Mouse (Mus musculus) Patski (cell line): ENCODE results near the gene Fam198b. TPM values are rescaled to one million over a fixed set of nuclear protein-coding genes. Genes with fewer than 3 reads are reported as not detected.

ENCODE experiments used
- ATAC-seq: fragments of 100-300 bp; one replicate; pipeline ENCODE4 v1.8.0; 2021
- CTCF ChIA-PET: fragments of 350-600 bp; sonication (Branson Sonifier 250); formaldehyde crosslinking; loops from one replicate; lab custom pipeline; 2022; ENCODE audit warnings: inconsistent platforms; lab: Charles Lee
- POLR2A ChIA-PET: fragments of 350-600 bp; sonication (Branson Sonifier 250); formaldehyde crosslinking; loops from one replicate; lab custom pipeline; 2022; ENCODE audit warnings: antibody characterized with exemption, inconsistent platforms; lab: Charles Lee
- DNase-seq: peaks from one replicate; pipeline ENCODE4 v3.0.0-alpha.2; 2011; ENCODE audit warnings: low read depth, low spot score
- H3K27me3 ChIP-seq: fragments of 371-371 bp; one replicate; pipeline ENCODE4 v1.5.1; 2021
- CTCF ChIP-seq: fragments of 100-300 bp; IDR thresholded peaks from one replicate; pipeline ENCODE4 v1.5.1; 2021
- in situ Hi-C: fragments of 300-500 bp; cut with MboI; formaldehyde crosslinking; loops from 3 replicates; pipeline ENCODE4 v1.11.1; 2018; ENCODE audit warnings: low pct_unique_long_range_greater_than_20kb, mixed read lengths
- polyA plus RNA-seq: library from polyadenylated mRNA; unstranded; gene quantifications from one replicate; pipeline ENCODE4 v1.2.3, GENCODE M21; 2021

Fam198b gene
- polyA plus RNA-seq, 1 experiment from 2014 or later = 16.7 TPM

GRCm38 (mm10) chr3:79983961-79984419 lies 99.7 kb downstream of the Fam198b start:
- H3K27me3 ChIP-seq = no peaks in the 10 kb centered on the region
- in situ Hi-C loops = no loop called here
- no peak for ATAC-seq
- ChIA-PET POLR2A (no interaction called here), CTCF (interaction anchor here (0.8 to 2.4 kb wide), 9 partner anchors 9 to 98 kb away, joined by 3 to 11 read pairs (median 4); no protein-coding TSS in a partner anchor)
- no peak for TF ChIP-seq CTCF
- no peak for DNase-seq

DNA sequence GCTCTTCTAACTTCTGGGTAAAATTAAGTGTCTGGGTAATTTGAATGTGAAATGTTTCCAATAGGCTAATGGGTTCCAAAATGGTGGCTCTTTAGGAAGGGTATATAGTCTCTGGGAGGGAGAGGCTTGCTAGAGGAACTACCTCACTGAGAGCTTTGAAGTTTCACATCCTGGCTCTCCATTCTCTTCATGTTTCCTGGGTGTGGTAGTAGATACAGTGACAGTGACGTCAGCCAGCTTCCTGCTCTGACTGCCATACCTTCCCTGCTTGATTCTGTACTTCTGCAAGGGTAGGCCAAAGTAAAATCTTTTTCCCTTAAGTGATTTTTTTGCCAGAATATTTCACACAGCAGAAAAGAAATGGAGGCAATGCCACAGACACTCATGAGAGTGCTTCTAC lies 100.2 kb downstream of the Fam198b start:
- in situ Hi-C loops = no loop called here
- TF ChIP-seq CTCF = no peak
- no peak for ATAC-seq
- DNase-seq = no peak
- CTCF ChIA-PET = interaction anchor here (0.8 to 2.4 kb wide), 9 partner anchors 10 to 99 kb away, joined by 3 to 11 read pairs (median 4); no protein-coding TSS in a partner anchor
- H3K27me3 ChIP-seq = no peaks in the 10 kb centered on the region
- POLR2A ChIA-PET = no interaction called here

- peak; percentile 78 for ATAC-seq
- in situ Hi-C loops = no loop called here
- POLR2A ChIA-PET = interaction anchor here (0.6 to 1.3 kb wide), 3 partner anchors 10 to 138 kb away, joined by 3 to 7 read pairs (median 4); no protein-coding TSS in a partner anchor
- H3K27me3 ChIP-seq = no peaks in the 10 kb centered on the region
- DNase-seq = peak; percentile 88
- CTCF ChIA-PET = interaction anchor here (1.2 to 5.7 kb wide), 2 partner anchors 10 to 106 kb away, joined by 3 to 24 read pairs; no protein-coding TSS in a partner anchor
- no peak for TF ChIP-seq CTCF
Measured at GRCm38 (mm10) chr3:79989250-79989649, 104.9 kb downstream of the Fam198b start.

GRCm38 (mm10) chr3:79989911-79990310 lies 105.6 kb downstream of the Fam198b start:
- CTCF ChIA-PET = interaction anchor here (1.2 to 5.7 kb wide), 4 partner anchors 11 to 107 kb away, joined by 3 to 24 read pairs (median 4); no protein-coding TSS in a partner anchor
- peak; percentile 85 for DNase-seq

GRCm38 (mm10) chr3:79990480-79990879 lies 106.1 kb downstream of the Fam198b start:
- in situ Hi-C loops = loop anchor here (5.0 kb wide), 1 partner anchor 62 kb away; no protein-coding TSS in a partner anchor
- TF ChIP-seq CTCF = no peak
- ATAC-seq (peak; percentile 8), DNase-seq (no peak)
- POLR2A ChIA-PET = interaction anchor here (1.1 to 1.2 kb wide), 2 partner anchors 106 to 136 kb away, joined by 3 to 5 read pairs; partner anchors contain the start of gene Fam198b
- H3K27me3 ChIP-seq = no peaks in the 10 kb centered on the region
- CTCF ChIA-PET = interaction anchor here (0.6 to 5.7 kb wide), 6 partner anchors 11 to 107 kb away, joined by 3 to 24 read pairs (median 3); partner anchors contain the start of gene Fam198b

More at GRCm38 (mm10) chr3:79989911-79990310, 105.6 kb downstream of the Fam198b start:
- POLR2A ChIA-PET = interaction anchor here (0.6 to 1.2 kb wide), 3 partner anchors 13 to 135 kb away, joined by 3 to 5 read pairs (median 4); partner anchors contain the start of gene Fam198b
- no peak for TF ChIP-seq CTCF
- in situ Hi-C loops = loop anchor here (5.0 kb wide), 1 partner anchor 62 kb away; no protein-coding TSS in a partner anchor
- peak; percentile 59 for ATAC-seq
- no peaks in the 10 kb centered on the region for H3K27me3 ChIP-seq

- ATAC-seq = no peak
- ChIA-PET POLR2A (no interaction called here), CTCF (interaction anchor here (1.1 to 1.8 kb wide), 6 partner anchors 11 to 109 kb away, joined by 3 to 11 read pairs (median 4); partner anchors contain the start of gene Fam198b)
- no peak for TF ChIP-seq CTCF
- no peak for DNase-seq
- in situ Hi-C loops = loop anchor here (5.0 kb wide), 1 partner anchor 58 kb away; no protein-coding TSS in a partner anchor
- no peaks in the 10 kb centered on the region for H3K27me3 ChIP-seq
Measured at GRCm38 (mm10) chr3:79994029-79994539, 109.8 kb downstream of the Fam198b start.

- in situ Hi-C loops = no loop called here
- no peaks in the 10 kb centered on the region for H3K27me3 ChIP-seq
- DNase-seq (no peak), ATAC-seq (peak; percentile 60)
- no peak for TF ChIP-seq CTCF
- POLR2A ChIA-PET = no interaction called here
- CTCF ChIA-PET = interaction anchor here (0.8 to 1.7 kb wide), 3 partner anchors 9 to 17 kb away, joined by 3 to 4 read pairs (median 4); no protein-coding TSS in a partner anchor
Measured at GRCm38 (mm10) chr3:79995726-79996125, 111.4 kb downstream of the Fam198b start.

Other genes starting within 250 kb of the Fam198b start
- gene Rxfp1, start 146.7 kb upstream of the Fam198b start, polyA plus RNA-seq = 0.01 TPM
- 5.1 TPM for gene Tmem144, start 31.8 kb upstream of the Fam198b start, polyA plus RNA-seq